ENCODE assay signal across 9 mouse cellular contexts in the genomic region with DNA sequence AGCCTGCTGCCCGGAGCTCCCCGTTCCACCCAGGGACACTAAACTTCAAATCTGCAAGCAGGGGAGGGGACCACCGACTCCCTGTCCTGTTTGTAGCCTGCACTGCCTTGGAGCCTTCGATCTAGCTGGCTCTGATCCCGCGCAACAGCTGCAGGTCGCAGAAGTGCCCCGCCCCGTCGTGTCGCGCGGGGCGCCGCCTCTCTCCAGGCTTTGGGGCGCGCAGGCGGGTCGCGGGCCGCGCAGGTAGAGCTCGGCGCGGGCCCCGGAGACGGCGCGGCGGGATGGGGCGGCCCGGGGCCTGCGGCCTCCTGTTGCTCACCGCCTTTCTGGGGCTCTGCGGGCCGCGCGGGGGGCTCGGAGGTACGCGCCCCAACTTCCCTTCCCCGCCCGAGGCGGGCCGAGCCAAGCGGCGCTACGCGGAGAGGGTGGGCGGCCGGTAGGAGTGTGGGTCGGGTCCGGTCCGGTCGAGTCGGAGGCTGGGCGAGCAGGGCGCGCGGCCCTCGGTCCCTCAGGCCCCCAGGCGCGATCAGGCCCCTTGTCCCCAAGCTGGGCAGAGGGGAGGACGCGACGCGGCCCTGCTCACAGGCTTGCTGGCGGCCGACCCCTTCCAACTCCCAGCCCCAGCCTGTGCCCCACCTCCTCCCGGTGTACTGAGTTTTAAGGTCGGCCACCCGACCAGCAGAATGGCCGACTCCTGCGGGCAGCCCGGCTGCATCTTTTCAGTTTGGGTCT. TPM values are rescaled to one million over a fixed set of nuclear protein-coding genes. Genes with fewer than 3 reads are reported as not detected.
A peak's percentile ranks its signal among the peaks of the same experiment; 100 is the strongest.
DNase-seq lines count a peak whose midpoint lies in the region; ATAC-seq and TF ChIP-seq lines count a peak whose summit lies in the region.
"Had no signal": no experiment of that assay in that cellular context is flagged by ENCODE, and none has a peak within 500 bp of the region (broad histone marks: within the 10 kb centered on the region; RNA-seq: fewer than 3 reads in every experiment).

Gene BC067074 (plus strand): TSS at position 185 of the 732 bp plus-strand sequence.

- ATAC-seq in embryonic facial prominence, embryonic 11.5 days (replicated peaks; ENCODE audit: insufficient number of reproducible peaks, low FRiP score, low TSS enrichment, low read depth), result peak; percentile 86
- ATAC-seq in hematopoietic stem cell, adult 5-6 weeks (replicated peaks in 1 of 2; ENCODE audit: insufficient read depth in 1 of 2, low FRiP score in 2 of 2, low TSS enrichment in 1 of 2, low read depth in 1 of 2, poor library complexity in 2 of 2, severe bottlenecking in 2 of 2), result peak; percentile 38 to 40

- H3K4me3 ChIP-seq in left cerebral cortex, adult 2 months, result peak within 1 kb of the TSS; percentile 45
- peak within 1 kb of the TSS; percentile 66 for H3K4me3 ChIP-seq in embryonic facial prominence, embryonic 11.5 days (ENCODE audit: low read depth, low read length)

- H3K9ac ChIP-seq in embryonic facial prominence, embryonic 11.5 days (replicated peaks; ENCODE audit: low read length), result peak within 1 kb of the TSS; percentile 92

- H3K27me3 ChIP-seq in embryonic facial prominence, embryonic 11.5 days (ENCODE audit: control insufficient read depth, insufficient read depth, low read length), result no peaks in the 10 kb centered on the region; the same call in 1 of the 2 replicates

- intact Hi-C loops in left cerebral cortex, adult 2 months (cut with DNase I), result no loop called here
- intact Hi-C loops in left cerebral cortex, postnatal 36 days (cut with DNase I), result no loop called here

- no peak for TF ChIP-seq CTCF in left cerebral cortex, adult 2 months (IDR thresholded peaks at IDR 0.05)

- WGBS in embryonic facial prominence, embryonic 11.5 days, result 1% methylated on average over 51 of the region's 75 CpGs

- DNase-seq in left cerebral cortex, adult 2 months (ENCODE audit: extremely low spot score in 1 of 2, low spot score in 2 of 2), result no peak
- DNase-seq in left cerebral cortex, postnatal 36 days (ENCODE audit: low spot score in 2 of 2), result no peak
- peak; percentile 73 for DNase-seq in embryonic facial prominence, embryonic 11.5 days (ENCODE audit: low spot score)
- peak; percentile 28 for DNase-seq in liver
- peak; percentile 73 for DNase-seq in neural tube, embryonic 10.5 days (ENCODE audit: extremely low spot score, low spot score)
- no peak for DNase-seq in frontal cortex, adult 2 months (ENCODE audit: extremely low spot score in 1 of 2, low spot score in 1 of 2)
- no peak for DNase-seq in spleen, adult 12 weeks (ENCODE audit: low spot score)

- no peak within 1 kb of the TSS for H3K27ac ChIP-seq in left cerebral cortex, adult 2 months
- no peak within 1 kb of the TSS for H3K27ac ChIP-seq in embryonic facial prominence, embryonic 11.5 days (replicated peaks; ENCODE audit: low read depth, low read length)

- H3K36me3 ChIP-seq in embryonic facial prominence, embryonic 11.5 days (replicated peaks; ENCODE audit: control insufficient read depth, insufficient read depth, low read depth, low read length), result no peaks in the 10 kb centered on the region

- H3K4me2 ChIP-seq in embryonic facial prominence, embryonic 11.5 days (ENCODE audit: low read depth, low read length), result peak within 1 kb of the TSS; percentile 88

- H3K9me3 ChIP-seq in embryonic facial prominence, embryonic 11.5 days (replicated peaks; ENCODE audit: control insufficient read depth, low read length), result no peaks in the 10 kb centered on the region

- H3K4me1 ChIP-seq in embryonic facial prominence, embryonic 11.5 days (ENCODE audit: control insufficient read depth, insufficient read depth, low read length), result no peaks in the 10 kb centered on the region

RNA-seq across cellular contexts. Expression of gene BC067074, which starts in this region (rescaled TPM):
- total RNA-seq in left cerebral cortex, adult 2 months (2021), result 1 to 10 TPM; 1.1 to 1.2 TPM
- total RNA-seq in left cerebral cortex, postnatal 36 days (2021), result 1 to 10 TPM in 1 of 2 experiments, under 1 TPM in 1; 0.88 to 1.1 TPM
- polyA plus RNA-seq in embryonic facial prominence, embryonic 11.5 days (2014; fragmentation: Nextera tagmentation; extraction: Ambion mirVana), result 4.9 and 5.0 TPM in 2 replicates
- total RNA-seq in hematopoietic stem cell, adult 5-6 weeks (2017), result 0.40 and 0.69 TPM in 2 replicates
- 1.6 and 1.8 TPM in 2 replicates for polyA plus RNA-seq in frontal cortex, adult 2 months (2012; rRNA removed)
- total RNA-seq: neutrophil, adult 5-6 weeks had no signal

Comparison
In these comparisons a context has a peak if more than half of its experiments do, and no peak if none do; other contexts are left out.
1. Peak in ATAC-seq in hematopoietic stem cell, adult 5-6 weeks; RNA of the gene not detected or under 1 TPM.
2. DNase-seq: peak in embryonic facial prominence, embryonic 11.5 days (single experiment), liver (single experiment) and neural tube, embryonic 10.5 days (single experiment); none in left cerebral cortex, adult 2 months (0 of 2), left cerebral cortex, postnatal 36 days (0 of 2), frontal cortex, adult 2 months (0 of 2) and spleen, adult 12 weeks (single experiment).